Mouse (Mus musculus) hindbrain, embryonic 16.5 days (tissue): ENCODE measurements around the gene Tekt1. TPM values are rescaled to one million over a fixed set of nuclear protein-coding genes. Genes with fewer than 3 reads are reported as not detected.

Source experiments
- ATAC-seq: fragments of 200-750 bp; cut with Nextera tagmentation; 2 replicates; pipeline ENCODE4 v1.8.0; 2017; ENCODE audit warnings: moderate TSS enrichment, moderate library complexity
- H3K27ac ChIP-seq: fragments of 300-500 bp; sonication (generic); 2 replicates; pipeline ENCODE4 v1.5.1; 2014; ENCODE audit warnings: low read depth, mild to moderate bottlenecking, control low read depth, low read length, moderate library complexity
- H3K27me3 ChIP-seq: fragments of 300-500 bp; sonication (generic); replicated peaks from 2 replicates; pipeline ENCODE4 v1.6.1; 2014; ENCODE audit warnings: low read length; ENCODE audit not compliant: control insufficient read depth, insufficient read depth
- H3K36me3 ChIP-seq: fragments of 300-500 bp; sonication (generic); 2 replicates; pipeline ENCODE4 v1.6.1; 2014; ENCODE audit warnings: mild to moderate bottlenecking, low read length, moderate library complexity, mixed read lengths; ENCODE audit not compliant: control insufficient read depth, insufficient read depth
- H3K4me1 ChIP-seq: fragments of 300-500 bp; sonication (generic); 2 replicates; pipeline ENCODE4 v1.6.1; 2014; ENCODE audit warnings: low read depth, low read length; ENCODE audit not compliant: control insufficient read depth, insufficient read depth
- H3K4me2 ChIP-seq: fragments of 300-500 bp; sonication (generic); 2 replicates; pipeline ENCODE4 v1.6.1; 2014; ENCODE audit warnings: mild to moderate bottlenecking, low read length, control low read depth, moderate library complexity
- H3K4me3 ChIP-seq: fragments of 300-500 bp; sonication (generic); 2 replicates; pipeline ENCODE4 v1.5.1; 2014; ENCODE audit warnings: mild to moderate bottlenecking, low read length, control low read depth, moderate library complexity
- H3K9ac ChIP-seq: fragments of 300-500 bp; sonication (generic); 2 replicates; pipeline ENCODE4 v1.6.1; 2014; ENCODE audit warnings: low read depth, mild to moderate bottlenecking, control low read depth, low read length, moderate library complexity
- H3K9me3 ChIP-seq: fragments of 300-500 bp; sonication (generic); 2 replicates; pipeline ENCODE4 v1.6.1; 2014; ENCODE audit warnings: mild to moderate bottlenecking, low read length, moderate library complexity; ENCODE audit not compliant: control insufficient read depth
- WGBS: fragments of 180-500 bp; shearing (Covaris S2); extraction: QIAGEN DNeasy Blood & Tissue Kit; methylation state at CpG from one replicate; pipeline ENCODE4 v1.1.7; 2014; 5-methylcytosine and 5-hydroxymethylcytosine counted together
- polyA plus RNA-seq: library from polyadenylated mRNA; unstranded; fragments of >200 nt; fragmentation: Nextera tagmentation; extraction: Ambion mirVana; gene quantifications from 2 replicates; pipeline ENCODE4 v1.2.1, GENCODE M21; 2015

Tekt1 gene
- polyA plus RNA-seq, result 9.0 and 9.6 TPM in 2 replicates

DNA sequence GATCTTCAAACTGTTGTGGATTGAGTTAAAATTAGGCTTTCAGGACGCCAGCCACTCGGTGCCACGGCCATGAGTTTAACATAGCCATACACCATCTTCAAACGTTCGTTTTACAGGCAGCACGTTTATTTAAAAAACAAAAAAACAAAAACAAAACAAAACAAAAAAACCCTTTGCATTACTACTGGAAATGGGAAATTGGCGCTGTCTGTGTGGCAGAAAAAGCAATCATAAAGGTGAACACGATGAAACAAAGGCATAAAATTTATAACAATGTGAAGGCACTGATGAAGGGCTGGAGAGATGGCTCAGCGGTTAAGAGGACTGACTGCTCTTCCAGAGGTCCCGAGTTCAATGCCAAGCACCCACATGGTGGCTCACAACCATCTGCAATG, at the start of gene Tekt1:
Gene Tekt1 (minus strand): TSS at position 96 of the 395 bp plus-strand sequence.
- H3K9ac ChIP-seq, result peak within 1 kb of the TSS; percentile 66
- no peak for ATAC-seq
- WGBS, result 34% methylated on average over 10 of the region's 10 CpGs

GRCm38 (mm10) chr11:72411945-72412344, 49.7 kb upstream of the Tekt1 start:
- ATAC-seq, result no peak
- WGBS, result 36% methylated on average over 9 of the region's 9 CpGs
- no peak overlapping the region for H3K27ac ChIP-seq
- H3K4me3 ChIP-seq, result peak overlapping the region; percentile 65
- peaks cover 10% of the 10 kb centered on the region for H3K27me3 ChIP-seq
- no peaks in the 10 kb centered on the region for H3K9me3 ChIP-seq
- peak overlapping the region; percentile 97 for H3K4me2 ChIP-seq
- H3K36me3 ChIP-seq, result no peaks in the 10 kb centered on the region
- H3K4me1 ChIP-seq, result peaks cover 12% of the 10 kb centered on the region
- H3K9ac ChIP-seq, result no peak overlapping the region

More for the DNA sequence above, at the start of gene Tekt1:
- H3K36me3 ChIP-seq, result no peaks in the 10 kb centered on the region
- H3K4me3 ChIP-seq, result peak within 1 kb of the TSS; percentile 44
- H3K27me3 ChIP-seq, result no peaks in the 10 kb centered on the region
- peak within 1 kb of the TSS; percentile 86 for H3K4me2 ChIP-seq
- H3K27ac ChIP-seq, result no peak within 1 kb of the TSS
- peaks cover 8% of the 10 kb centered on the region for H3K4me1 ChIP-seq
- no peaks in the 10 kb centered on the region for H3K9me3 ChIP-seq

GRCm38 (mm10) chr11:72411093-72411921, 49.1 kb upstream of the Tekt1 start, which contains the start of gene Smtnl2:
Smtnl2 (minus strand) TSS chr11:72411713.
- ATAC-seq, result peak; percentile 88
- peak within 1 kb of the TSS; percentile 65 for H3K4me3 ChIP-seq
- H3K4me1 ChIP-seq, result peaks cover 12% of the 10 kb centered on the region
- peak within 1 kb of the TSS; percentile 75 for H3K27ac ChIP-seq
- H3K27me3 ChIP-seq, result peaks cover 10% of the 10 kb centered on the region
- H3K9ac ChIP-seq, result peak within 1 kb of the TSS; percentile 73
- WGBS, result under 1% methylated on average over 85 of the region's 86 CpGs
- H3K9me3 ChIP-seq, result no peaks in the 10 kb centered on the region
- no peaks in the 10 kb centered on the region for H3K36me3 ChIP-seq
- peak within 1 kb of the TSS; percentile 97 for H3K4me2 ChIP-seq

DNA sequence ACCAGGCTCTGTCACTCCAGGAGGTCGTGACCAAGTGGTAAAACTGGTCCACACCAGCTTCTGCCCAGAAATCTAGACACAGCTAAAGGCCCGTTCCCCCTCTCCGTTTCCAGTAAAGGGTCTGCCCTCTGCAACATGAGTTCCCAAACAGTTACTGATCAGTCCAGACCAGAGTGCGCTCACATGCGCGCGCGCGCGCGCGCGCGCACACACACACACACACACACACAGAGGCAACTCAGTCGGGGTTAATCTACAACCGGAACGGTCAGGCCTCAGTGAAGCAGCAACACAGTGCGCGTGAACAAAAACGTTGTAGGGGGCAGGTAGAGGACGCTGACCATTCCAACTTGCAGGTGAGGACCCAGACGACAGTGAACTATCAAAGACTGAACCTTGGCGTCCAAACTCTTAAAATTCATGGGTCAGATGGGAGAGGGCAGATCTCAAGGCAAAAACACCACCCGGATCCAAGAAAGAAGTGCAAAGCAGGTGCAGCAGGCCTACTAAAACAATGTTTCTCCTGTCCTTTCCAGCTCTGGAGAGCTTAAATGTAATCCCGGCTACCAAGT, 48.4 kb upstream of the Tekt1 start:
- Histone ChIP-seq H3K4me3 (peak overlapping the region; percentile 65), H3K9me3 (no peaks in the 10 kb centered on the region), H3K27ac (peak overlapping the region; percentile 75; the same call in 1 of the 2 replicates), H3K9ac (peak overlapping the region; percentile 73), H3K36me3 (no peaks in the 10 kb centered on the region), H3K4me1 (peaks cover 12% of the 10 kb centered on the region), H3K4me2 (peak overlapping the region; percentile 97), H3K27me3 (peaks cover 10% of the 10 kb centered on the region)
- ATAC-seq, result peak; percentile 61
- WGBS, result 1% methylated on average over 25 of the region's 25 CpGs

GRCm38 (mm10) chr11:72409649-72410385, 47.6 kb upstream of the Tekt1 start:
- ATAC-seq, result no peak
- 0 out of 2 replicates have a peak overlapping the region, but pooled peaks have one; percentile 10 for H3K4me2 ChIP-seq
- H3K36me3 ChIP-seq, result no peaks in the 10 kb centered on the region
- no peak overlapping the region for H3K9ac ChIP-seq
- peaks cover 12% of the 10 kb centered on the region for H3K4me1 ChIP-seq
- no peak overlapping the region for H3K4me3 ChIP-seq
- H3K27me3 ChIP-seq, result peaks cover 10% of the 10 kb centered on the region
- H3K9me3 ChIP-seq, result no peaks in the 10 kb centered on the region
- WGBS, result 73% methylated on average over 12 of the region's 12 CpGs
- no peak overlapping the region for H3K27ac ChIP-seq

- no peaks in the 10 kb centered on the region for H3K36me3 ChIP-seq
- H3K9ac ChIP-seq, result no peak overlapping the region
- no peak overlapping the region for H3K4me3 ChIP-seq
- H3K4me1 ChIP-seq, result peaks cover 12% of the 10 kb centered on the region
- H3K4me2 ChIP-seq, result no peak overlapping the region
- H3K27ac ChIP-seq, result no peak overlapping the region
- H3K27me3 ChIP-seq, result peaks cover 10% of the 10 kb centered on the region
- WGBS, result 63% methylated on average over 9 of the region's 9 CpGs
- ATAC-seq, result no peak
- no peaks in the 10 kb centered on the region for H3K9me3 ChIP-seq
These were observed 46.4 kb upstream of the Tekt1 start for GRCm38 (mm10) chr11:72408451-72409170.

DNA sequence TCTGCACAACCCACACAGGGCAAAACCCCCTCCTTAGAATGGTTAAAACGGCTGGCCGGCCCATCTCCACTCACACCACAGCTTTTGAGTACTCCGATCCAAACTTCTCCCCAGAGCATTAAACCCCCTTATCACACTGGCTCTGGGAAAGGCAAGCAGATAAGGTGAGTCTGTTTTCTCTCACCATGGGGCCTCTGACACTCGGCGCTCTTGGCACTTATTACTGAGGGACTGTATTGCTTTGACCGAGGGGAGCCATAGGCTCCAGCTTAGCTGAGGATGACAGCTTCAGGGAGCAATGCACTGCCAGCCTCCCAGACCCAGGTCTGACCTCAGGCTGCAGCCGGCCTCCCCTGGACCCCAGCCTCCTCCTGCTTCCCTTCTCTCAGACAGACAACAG, 45.3 kb upstream of the Tekt1 start:
- Histone ChIP-seq H3K4me2 (no peak overlapping the region), H3K9ac (no peak overlapping the region), H3K9me3 (no peaks in the 10 kb centered on the region), H3K4me3 (no peak overlapping the region), H3K27me3 (peaks cover 8% of the 10 kb centered on the region), H3K4me1 (peaks cover 12% of the 10 kb centered on the region), H3K27ac (no peak overlapping the region), H3K36me3 (no peaks in the 10 kb centered on the region)
- WGBS, result 21% methylated on average over 7 of the region's 7 CpGs
- ATAC-seq, result no peak

- ATAC-seq, result no peak
- 22% methylated on average over 3 of the region's 3 CpGs for WGBS
- no peak overlapping the region for H3K4me3 ChIP-seq
- H3K27ac ChIP-seq, result no peak overlapping the region
- no peak overlapping the region for H3K9ac ChIP-seq
- no peaks in the 10 kb centered on the region for H3K9me3 ChIP-seq
- no peaks in the 10 kb centered on the region for H3K36me3 ChIP-seq
- peaks cover 12% of the 10 kb centered on the region for H3K4me1 ChIP-seq
- H3K27me3 ChIP-seq, result peaks cover 5% of the 10 kb centered on the region; the same call in 1 of the 2 replicates
- H3K4me2 ChIP-seq, result no peak overlapping the region
These were observed 44.8 kb upstream of the Tekt1 start for GRCm38 (mm10) chr11:72407081-72407480.
